Mouse (Mus musculus): ENCODE results near the gene 4931406P16Rik.

The 4931406P16Rik gene

GRCm38 (mm10) chr7:34250738-34251137, 62.6 kb downstream of the 4931406P16Rik start, which contains the start of gene Gm6096:
Gm6096 (plus strand) TSS chr7:34251038.
- no peak for DNase-seq (ENCODE audit: low spot score in 2 of 2)

GRCm38 (mm10) chr7:34246870-34247499, 66.4 kb downstream of the 4931406P16Rik start:
- DNase-seq (ENCODE audit: low spot score in 2 of 2), result no peak

DNA sequence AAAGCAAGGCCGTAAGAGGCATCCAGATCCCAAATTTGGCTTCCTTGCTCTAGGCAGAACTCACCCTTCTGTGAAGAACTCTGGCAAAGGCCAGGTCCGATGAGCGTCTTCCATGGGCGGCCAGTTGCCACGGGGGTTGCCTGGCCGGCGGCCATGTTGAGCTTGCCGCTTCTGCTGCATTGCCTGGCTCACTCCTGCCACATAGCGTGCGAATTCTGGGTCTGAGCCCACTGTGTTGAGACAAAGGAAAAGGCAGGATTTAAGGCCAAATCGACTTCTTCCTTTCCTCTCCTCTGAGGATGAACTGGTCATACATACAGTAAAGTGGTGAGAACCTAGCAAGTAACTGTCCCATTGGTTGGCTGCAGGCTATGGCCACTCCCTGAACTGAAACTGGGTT, 71.2 kb downstream of the 4931406P16Rik start:
- DNase-seq (ENCODE audit: low spot score in 2 of 2), result no peak

GRCm38 (mm10) chr7:34238086-34238485, 75.3 kb downstream of the 4931406P16Rik start:
- no peak for DNase-seq (ENCODE audit: low spot score in 2 of 2)

DNA sequence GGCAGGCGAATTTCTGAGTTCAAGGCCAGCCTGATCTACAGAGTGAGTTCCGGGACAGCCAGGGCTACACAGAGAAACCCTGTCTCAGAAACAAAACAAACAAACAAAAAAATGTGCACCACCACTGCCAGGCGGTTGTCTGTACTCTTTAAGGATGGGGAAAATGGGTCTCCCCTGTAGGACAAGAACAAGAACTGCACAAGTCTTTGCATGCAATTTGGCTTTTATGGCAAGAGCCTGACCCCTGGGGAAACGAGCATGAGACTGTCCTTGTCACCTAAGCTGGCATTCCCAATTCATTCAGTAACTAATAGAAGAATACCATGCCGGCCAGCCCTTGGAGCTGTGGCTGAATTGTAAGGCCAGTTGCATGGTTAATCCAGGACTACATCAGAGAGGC, 77.7 kb downstream of the 4931406P16Rik start:
- DNase-seq (ENCODE audit: low spot score in 2 of 2), result no peak

DNA sequence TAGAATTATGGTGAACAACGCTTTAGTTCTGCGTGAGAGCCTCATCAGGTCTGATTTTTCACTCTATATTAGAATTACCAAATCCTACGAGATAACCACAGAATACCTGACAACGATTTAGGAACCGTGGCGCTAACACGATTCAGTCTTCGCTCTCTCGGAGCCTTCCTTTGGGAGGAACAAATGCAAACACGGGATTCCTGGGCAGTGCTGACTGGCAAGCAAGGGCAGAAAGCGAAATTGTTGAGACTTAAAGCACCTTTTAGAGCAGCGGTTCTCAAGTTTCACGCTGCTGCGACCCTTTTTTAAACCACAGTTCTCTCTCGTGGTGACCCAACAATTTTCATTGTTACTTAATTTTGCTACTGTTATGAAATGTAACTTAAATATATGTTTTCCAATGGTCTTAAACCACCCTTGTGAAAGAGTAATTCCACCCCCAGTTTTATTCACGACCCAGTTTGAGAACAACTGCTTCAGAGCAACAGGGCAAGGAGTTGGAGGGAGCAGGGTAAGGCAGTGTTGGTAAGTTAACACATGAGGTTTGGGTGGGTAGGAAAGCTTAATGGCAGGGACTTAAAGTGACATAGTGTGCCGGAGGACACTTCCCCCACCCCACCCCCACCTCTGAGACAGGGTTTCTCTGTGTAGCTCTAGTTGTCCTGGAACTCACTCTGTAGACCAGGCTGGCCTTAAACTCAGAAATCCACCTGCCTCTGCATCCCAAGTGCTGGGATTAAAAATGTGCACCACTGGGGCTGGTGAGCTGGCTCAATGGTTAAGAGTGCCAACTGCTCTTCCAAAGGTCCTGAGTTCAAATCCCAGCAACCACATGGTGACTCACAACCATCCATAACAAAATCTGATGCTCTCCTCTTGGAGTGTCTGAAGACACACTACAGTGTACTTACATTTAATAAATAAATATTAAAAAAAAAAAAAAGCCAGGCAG, 78.5 kb downstream of the 4931406P16Rik start:
- no peak for DNase-seq (ENCODE audit: low spot score in 2 of 2)

DNA sequence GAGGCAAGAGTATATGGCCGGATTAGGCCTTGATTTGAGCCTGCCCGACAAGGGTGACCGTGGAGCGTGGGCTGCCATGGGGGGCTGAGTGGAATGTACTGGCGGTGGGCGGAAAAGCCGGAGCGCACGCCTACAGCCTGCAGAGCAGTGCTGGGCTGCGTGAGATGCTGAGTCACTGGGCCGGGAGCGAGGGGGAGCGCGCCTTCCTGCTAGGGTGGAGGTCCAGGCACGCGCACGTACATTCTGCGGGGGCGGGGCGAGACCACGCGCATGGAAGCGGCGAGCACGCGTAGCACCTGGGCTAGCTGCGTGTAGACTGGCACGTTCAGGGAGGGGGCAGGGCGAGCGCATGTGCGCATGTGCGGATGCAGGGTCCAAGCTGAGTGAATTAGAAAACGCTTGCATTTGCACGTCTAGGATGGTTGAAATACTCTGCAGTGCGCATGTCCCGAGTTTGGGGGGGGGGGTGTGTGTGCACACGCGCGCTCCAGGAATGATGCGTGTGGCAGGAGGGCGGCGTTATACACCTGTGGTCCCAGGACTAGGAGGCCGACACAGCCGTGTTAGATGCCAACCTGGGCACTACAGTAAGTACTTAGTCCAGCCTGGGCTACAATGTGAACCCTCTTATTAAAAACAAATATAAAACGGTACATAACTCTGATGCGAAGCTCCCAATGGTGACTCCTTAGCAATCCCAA, 79.3 kb downstream of the 4931406P16Rik start:
- DNase-seq (ENCODE audit: low spot score in 2 of 2), result peak; percentile 99 to 100

DNA sequence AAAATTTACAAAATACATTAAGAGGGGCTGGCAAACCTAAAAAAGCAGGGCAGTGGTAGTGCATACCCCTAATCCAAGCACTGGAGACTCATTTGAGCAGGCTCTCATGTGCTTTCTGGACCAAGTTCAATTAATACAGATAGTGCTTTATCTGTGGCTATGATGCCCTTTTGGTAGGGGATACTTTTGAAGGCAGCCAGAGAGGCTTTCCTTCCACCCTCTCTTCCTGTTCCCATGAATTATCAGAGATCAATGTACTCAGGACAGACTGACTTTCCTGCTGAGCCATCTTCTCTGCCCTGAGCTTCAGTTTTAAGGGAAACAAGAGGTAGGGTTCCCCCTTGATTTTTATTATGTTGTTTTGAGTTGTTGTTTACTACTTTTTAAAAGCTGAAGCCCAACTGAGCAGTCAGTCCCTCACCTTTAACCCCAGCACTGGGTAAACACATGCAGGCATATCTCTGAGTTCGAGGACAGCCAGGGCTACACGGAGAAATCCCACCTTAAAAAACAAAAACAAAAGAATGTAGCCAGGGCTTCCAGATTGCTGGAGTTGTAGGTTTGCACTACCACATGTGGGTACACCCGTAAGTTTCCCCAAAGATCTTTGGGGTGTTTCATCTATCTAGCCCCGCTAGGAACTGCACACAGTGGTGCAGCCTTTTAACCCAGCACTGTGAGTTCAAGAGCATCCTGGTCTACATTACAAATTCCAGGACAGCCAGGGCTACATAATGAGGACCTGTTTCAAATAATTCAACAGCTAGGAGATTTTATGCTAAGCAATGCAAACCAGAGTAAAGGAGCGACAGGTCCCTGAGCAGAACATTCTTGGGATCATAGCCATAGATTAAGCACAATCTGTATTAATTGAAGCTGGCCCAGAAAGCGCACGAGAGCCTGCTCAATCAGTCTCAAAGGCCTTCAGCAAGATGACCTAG, 80.3 kb downstream of the 4931406P16Rik start:
- no peak for DNase-seq (ENCODE audit: low spot score in 2 of 2)

DNA sequence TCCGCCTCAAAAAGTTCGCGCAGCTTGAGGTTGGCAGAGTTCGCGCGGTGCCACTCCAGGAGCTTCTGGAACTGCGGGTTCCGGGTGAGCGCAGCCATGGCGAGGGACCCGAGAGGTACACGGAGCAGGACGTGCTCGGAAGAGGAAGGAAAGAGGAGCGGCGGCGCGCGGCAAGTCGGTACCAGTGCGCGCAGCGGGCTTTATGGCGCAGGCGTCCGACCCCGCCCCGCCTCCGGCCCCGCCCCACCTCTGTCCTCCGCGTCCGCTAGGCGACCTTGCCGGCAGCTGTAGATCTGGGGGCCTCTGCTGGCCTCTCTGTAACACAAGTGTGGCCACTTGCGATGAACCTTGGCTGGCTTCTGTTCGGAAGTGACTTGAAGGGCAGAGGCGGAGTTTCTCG, 83.2 kb downstream of the 4931406P16Rik start, which contains the start of gene Gpi1:
Gene Gpi1 (minus strand): TSS at position 221 of the 400 bp plus-strand sequence.
- DNase-seq (ENCODE audit: low spot score in 2 of 2), result peak; percentile 63 to 80

GRCm38 (mm10) chr7:34229691-34230111, 83.7 kb downstream of the 4931406P16Rik start:
- DNase-seq (ENCODE audit: low spot score in 2 of 2), result peak in 1 of 2 experiments; percentile 48

- no peak for DNase-seq (ENCODE audit: low spot score in 2 of 2)
Measured at GRCm38 (mm10) chr7:34229153-34229552, 84.2 kb downstream of the 4931406P16Rik start.

- DNase-seq (ENCODE audit: low spot score in 2 of 2), result no peak
Measured at GRCm38 (mm10) chr7:34228641-34229040, 84.7 kb downstream of the 4931406P16Rik start.

DNA sequence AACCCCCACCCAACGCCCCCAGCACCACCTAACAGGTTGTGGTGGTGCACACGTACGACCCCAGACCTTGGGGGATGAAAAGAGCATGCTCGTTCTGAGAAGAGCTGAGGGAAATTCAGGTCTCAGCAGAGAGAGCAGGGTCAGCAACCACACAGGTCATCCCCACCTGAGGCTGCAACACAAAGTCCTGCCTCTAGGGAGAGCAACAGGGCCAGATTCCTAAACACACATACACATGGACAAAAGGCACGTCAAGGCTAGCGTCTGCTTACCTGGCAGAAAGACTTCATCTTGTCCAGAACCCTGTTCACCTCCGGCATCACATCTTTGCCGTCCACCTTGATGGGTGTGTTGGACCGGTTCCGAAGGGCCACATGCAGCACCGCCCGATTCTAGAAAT, 86.5 kb downstream of the 4931406P16Rik start:
- no peak for DNase-seq (ENCODE audit: low spot score in 2 of 2)

DNA sequence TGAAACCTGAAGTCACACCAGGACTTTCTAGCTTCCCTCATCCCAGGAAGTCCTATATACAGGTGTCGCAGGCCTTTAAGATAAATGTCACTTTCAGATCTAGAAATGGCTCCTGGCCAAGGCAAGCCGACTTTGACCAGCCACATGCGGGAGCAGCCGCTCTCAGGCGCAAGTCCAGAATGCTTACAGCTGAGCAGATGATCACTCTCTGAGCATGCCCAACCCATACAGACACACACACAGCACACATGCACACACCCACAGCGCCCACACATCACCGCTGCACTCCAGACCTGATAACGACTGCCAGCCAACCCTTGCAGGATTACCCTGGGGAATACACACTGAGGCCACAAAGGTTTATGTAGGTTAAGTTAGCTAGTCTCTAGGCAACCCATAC, 87.3 kb downstream of the 4931406P16Rik start:
- no peak for DNase-seq (ENCODE audit: low spot score in 2 of 2)

DNA sequence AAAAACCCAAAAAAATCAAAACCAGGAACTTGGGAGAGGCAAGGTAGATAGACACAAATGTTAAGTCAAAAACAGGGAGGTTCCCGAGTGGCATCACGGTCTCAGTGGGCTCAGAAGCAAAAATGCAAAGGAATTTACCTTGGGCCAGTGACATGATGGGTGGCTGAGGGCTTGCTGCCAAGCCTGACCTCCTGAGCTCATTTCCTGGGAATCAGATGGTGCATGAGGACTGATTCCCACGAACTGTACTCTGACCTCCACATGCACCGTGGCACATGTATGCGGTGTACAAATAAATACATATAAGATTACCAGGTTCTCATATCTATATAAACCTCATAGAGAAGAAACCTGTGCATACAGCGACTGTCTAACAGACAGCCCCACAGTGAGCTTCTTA, 89.0 kb downstream of the 4931406P16Rik start:
- no peak for DNase-seq (ENCODE audit: low spot score in 2 of 2)

DNA sequence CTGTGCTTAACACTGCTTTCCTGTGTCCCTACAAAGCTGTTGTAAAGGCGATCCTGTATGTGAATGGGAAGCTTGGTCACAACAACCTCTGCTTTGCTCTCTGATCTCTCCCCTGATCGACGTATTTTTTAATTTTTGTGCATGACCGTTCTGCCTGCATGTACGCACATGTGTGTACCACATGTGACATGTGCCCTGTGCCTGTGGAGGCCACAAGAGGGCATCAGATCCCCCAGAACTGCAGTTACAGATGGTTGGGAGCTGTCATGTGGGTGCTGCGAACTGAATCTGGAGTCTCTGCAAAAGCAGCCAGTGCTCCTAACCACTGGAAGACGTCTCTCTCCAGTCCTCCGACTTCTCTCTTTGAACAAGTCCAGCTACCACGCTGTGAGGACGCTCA, 91.0 kb downstream of the 4931406P16Rik start:
- DNase-seq (ENCODE audit: low spot score in 2 of 2), result no peak

- DNase-seq (ENCODE audit: low spot score in 2 of 2), result no peak
Measured at GRCm38 (mm10) chr7:34221594-34222250, 91.6 kb downstream of the 4931406P16Rik start.

- no peak for DNase-seq (ENCODE audit: low spot score in 2 of 2)
Measured at GRCm38 (mm10) chr7:34218496-34218895, 94.9 kb downstream of the 4931406P16Rik start.

DNA sequence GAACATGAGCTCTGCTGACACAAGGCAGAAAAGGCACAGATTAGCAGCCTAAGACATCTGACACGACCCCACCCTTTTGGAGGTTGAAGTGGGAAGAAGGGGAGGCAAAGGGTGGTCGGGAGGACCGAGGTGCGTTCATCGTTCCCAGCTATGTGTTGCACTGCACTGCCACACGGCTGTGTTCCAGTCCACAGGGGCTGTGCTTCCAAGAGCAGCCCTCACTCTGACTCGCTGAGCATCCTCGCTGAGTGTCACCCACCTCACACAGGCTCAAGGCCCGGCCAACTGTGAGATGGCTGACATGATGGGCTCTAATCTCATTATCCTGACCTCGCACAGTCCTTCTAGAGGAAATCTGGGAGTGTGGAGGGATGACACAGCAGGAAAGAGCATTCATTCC, 96.9 kb downstream of the 4931406P16Rik start:
- DNase-seq (ENCODE audit: low spot score in 2 of 2), result no peak

DNA sequence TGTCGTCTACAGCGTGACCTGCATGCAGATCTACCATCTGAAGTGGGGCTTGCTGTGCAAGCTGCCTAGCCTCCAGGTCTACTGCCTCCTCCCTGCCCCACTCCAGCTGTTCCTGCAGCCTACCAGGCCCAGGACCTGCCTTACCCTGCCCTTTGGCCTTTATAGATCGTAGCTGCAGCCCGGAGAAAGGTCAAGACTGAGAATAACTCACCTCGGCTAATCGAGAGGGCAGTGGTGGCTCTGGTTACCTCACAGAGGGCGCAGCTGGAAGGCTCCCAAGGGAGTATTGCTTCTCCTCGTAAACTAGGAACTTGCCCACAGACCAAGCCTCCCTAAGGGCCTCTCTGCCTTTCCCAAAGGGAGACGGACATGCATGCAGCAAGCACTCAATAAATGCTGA, 97.9 kb downstream of the 4931406P16Rik start:
- no peak for DNase-seq (ENCODE audit: low spot score in 2 of 2)

Measured in thymus, postnatal 10 days (tissue).